10 mouse cellular contexts compared by ENCODE assay signal in the genomic region with DNA sequence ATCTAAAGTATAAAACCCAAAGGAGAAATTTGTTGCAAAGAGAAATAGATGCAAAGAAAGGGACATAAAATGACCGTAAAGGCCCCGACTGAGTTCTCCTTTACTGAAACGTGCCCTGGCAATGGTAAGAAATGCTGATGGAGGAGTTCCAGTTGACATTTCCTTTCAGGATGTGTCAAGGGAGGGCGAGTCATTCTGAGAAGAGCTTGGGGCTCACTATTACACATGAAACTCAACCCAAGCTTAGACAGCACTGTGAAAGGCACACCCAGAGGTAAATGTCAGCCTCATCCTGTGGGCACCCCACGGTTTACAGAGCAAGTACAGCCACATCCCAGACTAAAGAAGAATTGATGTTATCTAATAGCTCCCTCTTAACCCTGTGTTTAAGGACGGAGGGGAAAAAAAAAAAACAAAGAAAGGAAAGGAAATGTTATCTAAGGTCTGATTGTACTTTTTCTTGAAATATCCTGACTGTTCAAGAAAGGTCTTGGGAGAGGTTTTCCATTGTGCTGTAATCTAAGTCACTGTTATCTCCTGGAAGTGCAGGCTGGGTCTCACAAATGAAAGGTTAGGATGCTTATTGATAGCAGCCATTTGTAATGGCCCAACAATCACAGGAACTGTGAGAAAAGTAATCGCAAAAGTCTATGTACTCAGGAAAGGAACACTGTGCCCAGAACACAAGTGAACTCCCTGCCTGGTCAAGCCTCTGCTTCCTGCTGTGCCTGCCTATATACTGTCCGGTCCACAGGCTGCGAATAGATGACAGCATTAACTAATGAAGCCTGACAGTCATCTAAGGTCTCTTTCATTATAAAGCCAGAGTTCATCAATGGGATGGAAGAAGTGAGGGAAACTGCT.
DNase-seq lines count a peak whose midpoint lies in the region; ATAC-seq and TF ChIP-seq lines count a peak whose summit lies in the region.
"Had no signal": no experiment of that assay in that cellular context is flagged by ENCODE, and none has a peak within 500 bp of the region (broad histone marks: within the 10 kb centered on the region; RNA-seq: fewer than 3 reads in every experiment).

No protein-coding gene starts in this region.

- H3K27me3 ChIP-seq in kidney, postnatal 0 days (ENCODE audit: insufficient read depth, low read length), result no peaks in the 10 kb centered on the region
- H3K27me3 ChIP-seq: forebrain, embryonic 12.5 days; hindbrain, embryonic 15.5 days had no signal

- peak; percentile 38 for DNase-seq in kidney, postnatal 0 days (ENCODE audit: low spot score)
- no peak for DNase-seq in kidney, postnatal 10 days
- DNase-seq in embryo, embryonic 11 days, result peak; percentile 6
- DNase-seq in induced T-regulatory cell, adult 2 months (ENCODE audit: low read depth), result peak; percentile 84
- DNase-seq in cerebellum, postnatal 4 days (ENCODE audit: low spot score in 2 of 2), result no peak
- DNase-seq in layer of hippocampus, postnatal 36 days, result no peak
- no peak for DNase-seq in right cerebral cortex, postnatal 25 days

- H3K4me2 ChIP-seq in kidney, postnatal 0 days (ENCODE audit: low read length), result no peak overlapping the region
- H3K4me2 ChIP-seq: forebrain, embryonic 12.5 days; hindbrain, embryonic 15.5 days had no signal

- no peaks in the 10 kb centered on the region for H3K36me3 ChIP-seq in kidney, postnatal 0 days (ENCODE audit: insufficient read depth, low read length)
- H3K36me3 ChIP-seq: forebrain, embryonic 12.5 days; hindbrain, embryonic 15.5 days had no signal

- no peak for ATAC-seq in kidney, postnatal 0 days (replicated peaks; ENCODE audit: low FRiP score, low read depth)
- ATAC-seq in megakaryocyte progenitor cell, adult 5-6 weeks (replicated peaks; ENCODE audit: poor library complexity), result 0 out of 2 replicates have a peak, but pooled peaks have one; percentile 17

- H3K9me3 ChIP-seq in kidney, postnatal 0 days (replicated peaks; ENCODE audit: low read length), result no peaks in the 10 kb centered on the region
- H3K9me3 ChIP-seq: forebrain, embryonic 12.5 days; hindbrain, embryonic 15.5 days had no signal

- H3K4me3 ChIP-seq in kidney, postnatal 0 days (replicated peaks; ENCODE audit: low read depth, low read length), result no peak overlapping the region
- H3K4me3 ChIP-seq: forebrain, embryonic 12.5 days; hindbrain, embryonic 15.5 days had no signal

- H3K27ac ChIP-seq in kidney, postnatal 0 days, result peak overlapping the region; percentile 50; the same call in 1 of the 2 replicates
- H3K27ac ChIP-seq: forebrain, embryonic 12.5 days; hindbrain, embryonic 15.5 days had no signal

- no peak overlapping the region for H3K9ac ChIP-seq in kidney, postnatal 0 days (ENCODE audit: low read depth, low read length)
- H3K9ac ChIP-seq: forebrain, embryonic 12.5 days; hindbrain, embryonic 15.5 days had no signal

- H3K4me1 ChIP-seq in kidney, postnatal 0 days (replicated peaks; ENCODE audit: insufficient read depth, low read length), result no peaks in the 10 kb centered on the region
- H3K4me1 ChIP-seq: forebrain, embryonic 12.5 days had no signal

- TF ChIP-seq CTCF in kidney, postnatal 0 days (IDR thresholded peaks at IDR 0.05; ENCODE audit: low read depth), result no peak

- WGBS in kidney, postnatal 0 days, result 43% methylated on average over 9 of the region's 9 CpGs

Comparison
In these comparisons a context has a peak if more than half of its experiments do, and no peak if none do; other contexts are left out.
1. DNase-seq: peak in kidney, postnatal 0 days (single experiment), embryo, embryonic 11 days (single experiment) and induced T-regulatory cell, adult 2 months (single experiment); none in kidney, postnatal 10 days (single experiment), cerebellum, postnatal 4 days (0 of 2), layer of hippocampus, postnatal 36 days (0 of 2) and right cerebral cortex, postnatal 25 days (single experiment).